26 mouse cellular contexts compared by ENCODE assay signal in genomic region chr13:94005880-94006279, GRCm38 (mm10). TPM values are rescaled to one million over a fixed set of nuclear protein-coding genes. Genes with fewer than 3 reads are reported as not detected.
A peak's percentile ranks its signal among the peaks of the same experiment; 100 is the strongest.
DNase-seq lines count a peak whose midpoint lies in the region; ATAC-seq and TF ChIP-seq lines count a peak whose summit lies in the region.
"Had no signal": no experiment of that assay in that cellular context is flagged by ENCODE, and none has a peak within 500 bp of the region (broad histone marks: within the 10 kb centered on the region; RNA-seq: fewer than 3 reads in every experiment).

No protein-coding gene starts in this region.

- no peaks in the 10 kb centered on the region for H3K4me1 ChIP-seq in midbrain, postnatal 0 days (ENCODE audit: insufficient read depth, low read length)
- H3K4me1 ChIP-seq in intestine, embryonic 15.5 days (replicated peaks), result no peaks in the 10 kb centered on the region
- H3K4me1 ChIP-seq: forebrain, embryonic 12.5 days had no signal

- intact Hi-C loops in heart, postnatal 10 days (cut with DNase I), result no loop called here

- no peak overlapping the region for H3K4me2 ChIP-seq in midbrain, postnatal 0 days (ENCODE audit: low read depth, low read length, poor library complexity, severe bottlenecking)
- no peak overlapping the region for H3K4me2 ChIP-seq in intestine, embryonic 15.5 days (replicated peaks)
- H3K4me2 ChIP-seq: embryonic facial prominence, embryonic 13.5 days; embryonic facial prominence, embryonic 15.5 days; forebrain, embryonic 12.5 days had no signal

- no peaks in the 10 kb centered on the region for H3K36me3 ChIP-seq in midbrain, postnatal 0 days (ENCODE audit: insufficient read depth, low read length)
- no peaks in the 10 kb centered on the region for H3K36me3 ChIP-seq in intestine, embryonic 15.5 days
- H3K36me3 ChIP-seq: embryonic facial prominence, embryonic 13.5 days; embryonic facial prominence, embryonic 15.5 days; forebrain, embryonic 10.5 days; forebrain, embryonic 12.5 days; G1E had no signal

- H3K9me3 ChIP-seq in midbrain, postnatal 0 days (ENCODE audit: low read length), result no peaks in the 10 kb centered on the region
- H3K9me3 ChIP-seq in intestine, embryonic 15.5 days, result no peaks in the 10 kb centered on the region
- H3K9me3 ChIP-seq: embryonic facial prominence, embryonic 13.5 days; embryonic facial prominence, embryonic 15.5 days; forebrain, embryonic 10.5 days; forebrain, embryonic 12.5 days; G1E had no signal

- no peak overlapping the region for H3K4me3 ChIP-seq in midbrain, postnatal 0 days (ENCODE audit: low read depth, low read length)
- no peak overlapping the region for H3K4me3 ChIP-seq in intestine, embryonic 15.5 days (replicated peaks)
- H3K4me3 ChIP-seq: embryonic facial prominence, embryonic 13.5 days; embryonic facial prominence, embryonic 15.5 days; erythroblast, embryonic 14.5 days; forebrain, embryonic 10.5 days; forebrain, embryonic 12.5 days had no signal

- no peak overlapping the region for H3K9ac ChIP-seq in midbrain, postnatal 0 days (replicated peaks; ENCODE audit: low read length, poor library complexity, severe bottlenecking)
- H3K9ac ChIP-seq in intestine, embryonic 15.5 days, result no peak overlapping the region
- H3K9ac ChIP-seq: embryonic facial prominence, embryonic 13.5 days; embryonic facial prominence, embryonic 15.5 days; forebrain, embryonic 12.5 days had no signal

- peak; percentile 93 for ATAC-seq in granulocyte monocyte progenitor cell, adult 5-6 weeks (replicated peaks; ENCODE audit: poor library complexity, severe bottlenecking)
- ATAC-seq in megakaryocyte progenitor cell, adult 5-6 weeks (replicated peaks; ENCODE audit: poor library complexity), result peak; percentile 58
- ATAC-seq in midbrain, postnatal 0 days (ENCODE audit: low FRiP score), result no peak
- no peak for ATAC-seq in intestine, embryonic 15.5 days
- ATAC-seq: CD4-positive, CD25-positive, alpha-beta regulatory T cell, adult 4 months; forebrain, embryonic 14.5 days; forebrain, embryonic 16.5 days had no signal

- TF ChIP-seq CTCF in midbrain, postnatal 0 days (IDR thresholded peaks at IDR 0.05), result no peak

- H3K27me3 ChIP-seq in midbrain, postnatal 0 days (ENCODE audit: insufficient read depth, low read length), result no peaks in the 10 kb centered on the region
- no peaks in the 10 kb centered on the region for H3K27me3 ChIP-seq in intestine, embryonic 15.5 days (replicated peaks)
- H3K27me3 ChIP-seq: CH12.LX; embryonic facial prominence, embryonic 13.5 days; embryonic facial prominence, embryonic 15.5 days; forebrain, embryonic 12.5 days had no signal

- 89% methylated on average over 3 of the region's 3 CpGs for WGBS in midbrain, postnatal 0 days
- WGBS in intestine, embryonic 15.5 days, result 77% methylated on average over 3 of the region's 3 CpGs

- peak; percentile 70 for DNase-seq in heart, adult 11 months
- no peak for DNase-seq in heart, postnatal 10 days
- DNase-seq in midbrain, postnatal 0 days (ENCODE audit: low spot score), result no peak
- DNase-seq: adrenal gland, adult 2 months; adrenal gland, postnatal 10 days; adrenal gland, postnatal 25 days; B cell, adult 2 months; cerebellum, adult 11-12 months; cerebellum, adult 2 months; cerebellum, adult 9-10 months; cerebellum, postnatal 10 days; cerebellum, postnatal 25 days; embryo, embryonic 11 days had no signal

- H3K27ac ChIP-seq in midbrain, postnatal 0 days (ENCODE audit: low read depth, low read length), result no peak overlapping the region
- no peak overlapping the region for H3K27ac ChIP-seq in intestine, embryonic 15.5 days
- H3K27ac ChIP-seq: embryonic facial prominence, embryonic 13.5 days; embryonic facial prominence, embryonic 15.5 days; forebrain, embryonic 10.5 days; forebrain, embryonic 12.5 days had no signal

RNA-seq across cellular contexts. Expression of gene Lhfpl2, which starts 51.7 kb away (rescaled TPM):
- total RNA-seq in heart, postnatal 10 days (2021), result 10 to 100 TPM; 23.5 to 38.5 TPM
- total RNA-seq in granulocyte monocyte progenitor cell, adult 5-6 weeks (2014; fragmentation: Nextera tagmentation), result 14.6 and 25.1 TPM in 2 replicates
- total RNA-seq in granulocyte monocyte progenitor cell, adult 5-6 weeks (2017), result 11.2 and 14.2 TPM in 2 replicates
- total RNA-seq in megakaryocyte progenitor cell, adult 5-6 weeks (2015), result 9.3 and 11.0 TPM in 2 replicates
- total RNA-seq in megakaryocyte progenitor cell, adult 5-6 weeks (2017), result 11.2 and 12.3 TPM in 2 replicates
- 23.9 and 25.8 TPM in 2 replicates for total RNA-seq in midbrain, postnatal 0 days (2014; rRNA removed)
- polyA plus RNA-seq in midbrain, postnatal 0 days (2015; fragmentation: Nextera tagmentation; extraction: Ambion mirVana), result 10.7 and 12.0 TPM in 2 replicates
- polyA plus RNA-seq in intestine, embryonic 15.5 days (2015; fragmentation: Nextera tagmentation; extraction: Ambion mirVana), result 19.4 and 19.8 TPM in 2 replicates
- total RNA-seq: CH12.LX had no signal
- polyA plus RNA-seq: erythroblast, embryonic 14.5 days; G1E had no signal

Comparison
In these comparisons a context has a peak if more than half of its experiments do, and no peak if none do; other contexts are left out.
1. ATAC-seq: peak in granulocyte monocyte progenitor cell, adult 5-6 weeks (single experiment) and megakaryocyte progenitor cell, adult 5-6 weeks (single experiment); none in midbrain, postnatal 0 days (single experiment) and intestine, embryonic 15.5 days (single experiment).